Mouse (Mus musculus): ENCODE results near the gene Tmtc4. TPM values are rescaled to one million over a fixed set of nuclear protein-coding genes. Genes with fewer than 3 reads are reported as not detected.

Gene Tmtc4
- polyA plus RNA-seq, 1 experiment from 2014 or later: 15.3 TPM

- no peaks in the 10 kb centered on the region for H3K9me3 ChIP-seq (replicated peaks; ENCODE audit: control insufficient read depth, low read length)
- H3K4me2 ChIP-seq (ENCODE audit: low read depth, low read length): no peak overlapping the region
- no peak for ATAC-seq (replicated peaks; ENCODE audit: extremely low read depth, insufficient read depth, low FRiP score)
- H3K27me3 ChIP-seq (ENCODE audit: control insufficient read depth, insufficient read depth, low read length): no peaks in the 10 kb centered on the region
- no peak overlapping the region for H3K4me3 ChIP-seq (ENCODE audit: low read length)
- H3K4me1 ChIP-seq (ENCODE audit: control insufficient read depth, insufficient read depth, low read length): peaks cover 16% of the 10 kb centered on the region
- H3K9ac ChIP-seq (ENCODE audit: low read length): no peak overlapping the region
- H3K27ac ChIP-seq (ENCODE audit: low read length): no peak overlapping the region
- H3K36me3 ChIP-seq (ENCODE audit: control insufficient read depth, insufficient read depth): no peaks in the 10 kb centered on the region
- 76% methylated on average over 2 of the region's 2 CpGs for WGBS
Observed at GRCm38 (mm10) chr14:122901715-122902114, 82.1 kb downstream of the Tmtc4 start.

- H3K4me3 ChIP-seq (ENCODE audit: low read length): no peak overlapping the region
- H3K27me3 ChIP-seq (ENCODE audit: control insufficient read depth, insufficient read depth, low read length): no peaks in the 10 kb centered on the region
- 86% methylated on average over 3 of the region's 3 CpGs for WGBS
- no peak overlapping the region for H3K9ac ChIP-seq (ENCODE audit: low read length)
- no peak for ATAC-seq (replicated peaks; ENCODE audit: extremely low read depth, insufficient read depth, low FRiP score)
- no peak overlapping the region for H3K27ac ChIP-seq (ENCODE audit: low read length)
- no peak overlapping the region for H3K4me2 ChIP-seq (ENCODE audit: low read depth, low read length)
- peaks cover 16% of the 10 kb centered on the region for H3K4me1 ChIP-seq (ENCODE audit: control insufficient read depth, insufficient read depth, low read length)
- H3K36me3 ChIP-seq (ENCODE audit: control insufficient read depth, insufficient read depth): no peaks in the 10 kb centered on the region
- no peaks in the 10 kb centered on the region for H3K9me3 ChIP-seq (replicated peaks; ENCODE audit: control insufficient read depth, low read length)
Observed at GRCm38 (mm10) chr14:122901177-122901576, 82.7 kb downstream of the Tmtc4 start.

GRCm38 (mm10) chr14:122900679-122901078, 83.2 kb downstream of the Tmtc4 start:
- Histone ChIP-seq H3K4me3 (ENCODE audit: low read length) (no peak overlapping the region), H3K27me3 (ENCODE audit: control insufficient read depth, insufficient read depth, low read length) (no peaks in the 10 kb centered on the region), H3K4me1 (ENCODE audit: control insufficient read depth, insufficient read depth, low read length) (peaks cover 16% of the 10 kb centered on the region), H3K9ac (ENCODE audit: low read length) (no peak overlapping the region), H3K27ac (ENCODE audit: low read length) (no peak overlapping the region), H3K4me2 (ENCODE audit: low read depth, low read length) (no peak overlapping the region), H3K9me3 (replicated peaks; ENCODE audit: control insufficient read depth, low read length) (no peaks in the 10 kb centered on the region), H3K36me3 (ENCODE audit: control insufficient read depth, insufficient read depth) (no peaks in the 10 kb centered on the region)
- ATAC-seq (replicated peaks; ENCODE audit: extremely low read depth, insufficient read depth, low FRiP score): no peak

GRCm38 (mm10) chr14:122898550-122898949, 85.3 kb downstream of the Tmtc4 start:
- Histone ChIP-seq H3K4me1 (ENCODE audit: control insufficient read depth, insufficient read depth, low read length) (peaks cover 13% of the 10 kb centered on the region), H3K27ac (ENCODE audit: low read length) (no peak overlapping the region), H3K27me3 (ENCODE audit: control insufficient read depth, insufficient read depth, low read length) (no peaks in the 10 kb centered on the region), H3K9me3 (replicated peaks; ENCODE audit: control insufficient read depth, low read length) (no peaks in the 10 kb centered on the region), H3K36me3 (ENCODE audit: control insufficient read depth, insufficient read depth) (no peaks in the 10 kb centered on the region), H3K4me2 (ENCODE audit: low read depth, low read length) (no peak overlapping the region), H3K4me3 (ENCODE audit: low read length) (no peak overlapping the region), H3K9ac (ENCODE audit: low read length) (no peak overlapping the region)
- no peak for ATAC-seq (replicated peaks; ENCODE audit: extremely low read depth, insufficient read depth, low FRiP score)

GRCm38 (mm10) chr14:122896106-122896505, 87.7 kb downstream of the Tmtc4 start:
- H3K4me2 ChIP-seq (ENCODE audit: low read depth, low read length): no peak overlapping the region
- 94% methylated on average over 1 of the region's 1 CpGs for WGBS

GRCm38 (mm10) chr14:122891470-122891968, 92.3 kb downstream of the Tmtc4 start:
- no peak overlapping the region for H3K4me2 ChIP-seq (ENCODE audit: low read depth, low read length)
- H3K27me3 ChIP-seq (ENCODE audit: control insufficient read depth, insufficient read depth, low read length): no peaks in the 10 kb centered on the region
- H3K4me1 ChIP-seq (ENCODE audit: control insufficient read depth, insufficient read depth, low read length): peaks cover 15% of the 10 kb centered on the region
- WGBS: 88% methylated on average over 12 of the region's 12 CpGs
- H3K4me3 ChIP-seq (ENCODE audit: low read length): no peak overlapping the region
- H3K36me3 ChIP-seq (ENCODE audit: control insufficient read depth, insufficient read depth): peaks cover 3% of the 10 kb centered on the region; the same call in 1 of the 2 replicates
- H3K9ac ChIP-seq (ENCODE audit: low read length): no peak overlapping the region
- ATAC-seq (replicated peaks; ENCODE audit: extremely low read depth, insufficient read depth, low FRiP score): no peak
- no peak overlapping the region for H3K27ac ChIP-seq (ENCODE audit: low read length)
- no peaks in the 10 kb centered on the region for H3K9me3 ChIP-seq (replicated peaks; ENCODE audit: control insufficient read depth, low read length)

More at GRCm38 (mm10) chr14:122896106-122896505, 87.7 kb downstream of the Tmtc4 start:
- Histone ChIP-seq H3K9me3 (replicated peaks; ENCODE audit: control insufficient read depth, low read length) (no peaks in the 10 kb centered on the region), H3K27me3 (ENCODE audit: control insufficient read depth, insufficient read depth, low read length) (no peaks in the 10 kb centered on the region), H3K4me1 (ENCODE audit: control insufficient read depth, insufficient read depth, low read length) (no peaks in the 10 kb centered on the region), H3K27ac (ENCODE audit: low read length) (no peak overlapping the region), H3K4me3 (ENCODE audit: low read length) (no peak overlapping the region), H3K36me3 (ENCODE audit: control insufficient read depth, insufficient read depth) (peaks cover 3% of the 10 kb centered on the region; the same call in 1 of the 2 replicates), H3K9ac (ENCODE audit: low read length) (no peak overlapping the region)
- no peak for ATAC-seq (replicated peaks; ENCODE audit: extremely low read depth, insufficient read depth, low FRiP score)

- H3K27ac ChIP-seq (ENCODE audit: low read length): peak overlapping the region; percentile 1; the same call in 1 of the 2 replicates
Observed at GRCm38 (mm10) chr14:122888480-122888872, 95.4 kb downstream of the Tmtc4 start.

GRCm38 (mm10) chr14:122887702-122888479, 95.9 kb downstream of the Tmtc4 start:
- Histone ChIP-seq H3K4me1 (ENCODE audit: control insufficient read depth, insufficient read depth, low read length) (peaks cover 15% of the 10 kb centered on the region), H3K9ac (ENCODE audit: low read length) (no peak overlapping the region), H3K27me3 (ENCODE audit: control insufficient read depth, insufficient read depth, low read length) (no peaks in the 10 kb centered on the region), H3K4me3 (ENCODE audit: low read length) (no peak overlapping the region), H3K36me3 (ENCODE audit: control insufficient read depth, insufficient read depth) (peaks cover 3% of the 10 kb centered on the region; the same call in 1 of the 2 replicates), H3K9me3 (replicated peaks; ENCODE audit: control insufficient read depth, low read length) (no peaks in the 10 kb centered on the region), H3K4me2 (ENCODE audit: low read depth, low read length) (no peak overlapping the region), H3K27ac (ENCODE audit: low read length) (peak overlapping the region; percentile 1; the same call in 1 of the 2 replicates)
- 55% methylated on average over 3 of the region's 3 CpGs for WGBS
- 0 out of 2 replicates have a peak, but pooled peaks have one; percentile 71 for ATAC-seq (replicated peaks; ENCODE audit: extremely low read depth, insufficient read depth, low FRiP score)

More at GRCm38 (mm10) chr14:122888480-122888872, 95.4 kb downstream of the Tmtc4 start:
- Histone ChIP-seq H3K4me3 (ENCODE audit: low read length) (no peak overlapping the region), H3K9me3 (replicated peaks; ENCODE audit: control insufficient read depth, low read length) (no peaks in the 10 kb centered on the region), H3K9ac (ENCODE audit: low read length) (no peak overlapping the region), H3K27me3 (ENCODE audit: control insufficient read depth, insufficient read depth, low read length) (no peaks in the 10 kb centered on the region), H3K4me1 (ENCODE audit: control insufficient read depth, insufficient read depth, low read length) (peaks cover 15% of the 10 kb centered on the region), H3K36me3 (ENCODE audit: control insufficient read depth, insufficient read depth) (peaks cover 3% of the 10 kb centered on the region; the same call in 1 of the 2 replicates), H3K4me2 (ENCODE audit: low read depth, low read length) (no peak overlapping the region)
- 41% methylated on average over 1 of the region's 1 CpGs for WGBS
- ATAC-seq (replicated peaks; ENCODE audit: extremely low read depth, insufficient read depth, low FRiP score): peak; percentile 59

GRCm38 (mm10) chr14:122887278-122887677, 96.6 kb downstream of the Tmtc4 start:
- no peak overlapping the region for H3K9ac ChIP-seq (ENCODE audit: low read length)
- peaks cover 3% of the 10 kb centered on the region; the same call in 1 of the 2 replicates for H3K36me3 ChIP-seq (ENCODE audit: control insufficient read depth, insufficient read depth)
- WGBS: 85% methylated on average over 1 of the region's 1 CpGs
- H3K9me3 ChIP-seq (replicated peaks; ENCODE audit: control insufficient read depth, low read length): no peaks in the 10 kb centered on the region
- no peaks in the 10 kb centered on the region for H3K27me3 ChIP-seq (ENCODE audit: control insufficient read depth, insufficient read depth, low read length)
- no peak overlapping the region for H3K27ac ChIP-seq (ENCODE audit: low read length)
- no peak overlapping the region for H3K4me3 ChIP-seq (ENCODE audit: low read length)
- no peak for ATAC-seq (replicated peaks; ENCODE audit: extremely low read depth, insufficient read depth, low FRiP score)
- H3K4me2 ChIP-seq (ENCODE audit: low read depth, low read length): no peak overlapping the region
- H3K4me1 ChIP-seq (ENCODE audit: control insufficient read depth, insufficient read depth, low read length): peaks cover 15% of the 10 kb centered on the region

All from heart, embryonic 16.5 days (tissue).